Mouse (Mus musculus) activated CD4-positive, CD25-positive, alpha-beta regulatory T cell, adult 4 months (primary cell): ENCODE measurements around the gene Vwa8. TPM values are rescaled to one million over a fixed set of nuclear protein-coding genes. Genes with fewer than 3 reads are reported as not detected.

Experiments
- ATAC-seq: one replicate; pipeline ENCODE4 v1.8.0; 2017
- polyA plus RNA-seq, 2 experiments: library from polyadenylated mRNA; unstranded; fragments of 100-300 nt; shearing (Covaris generic); gene quantifications; one replicate each; pipeline ENCODE4 v1.2.1; 2017

Gene Vwa8
- polyA plus RNA-seq, 2 experiments from 2014 or later, result 7.2 to 8.4 TPM

DNA sequence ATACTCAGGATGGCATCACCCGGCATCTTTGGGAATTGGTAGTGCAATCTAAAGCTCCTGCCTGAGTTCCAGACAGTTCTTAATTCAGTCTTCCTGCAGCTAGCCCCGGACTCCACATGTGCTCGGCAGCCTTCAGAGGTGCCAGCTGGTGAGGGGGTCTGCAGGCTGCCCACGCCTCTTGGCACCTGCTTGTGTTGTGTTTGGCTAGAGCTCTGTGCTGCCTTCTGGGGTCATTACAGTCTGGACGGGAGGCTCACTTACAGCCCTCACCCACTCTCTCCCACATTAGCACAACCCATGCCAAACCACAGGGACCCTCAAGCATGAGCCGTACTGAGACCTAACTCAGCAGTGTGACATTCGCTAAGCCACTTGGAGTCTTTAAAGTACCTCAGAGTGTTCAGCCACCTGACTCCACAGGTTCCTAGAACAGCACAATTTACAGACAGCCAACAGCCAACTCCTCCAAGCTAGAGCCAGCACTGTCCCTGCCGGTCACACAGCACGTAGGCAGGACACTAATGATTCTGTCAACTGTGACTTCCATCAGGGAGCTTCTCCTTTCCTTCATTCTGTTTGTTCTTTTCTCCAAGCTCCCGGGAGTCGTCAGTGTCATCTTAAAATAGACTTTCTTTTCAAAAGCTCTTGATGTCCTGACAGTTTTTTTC lies 336.3 kb downstream of the Vwa8 start:
- no peak for ATAC-seq

DNA sequence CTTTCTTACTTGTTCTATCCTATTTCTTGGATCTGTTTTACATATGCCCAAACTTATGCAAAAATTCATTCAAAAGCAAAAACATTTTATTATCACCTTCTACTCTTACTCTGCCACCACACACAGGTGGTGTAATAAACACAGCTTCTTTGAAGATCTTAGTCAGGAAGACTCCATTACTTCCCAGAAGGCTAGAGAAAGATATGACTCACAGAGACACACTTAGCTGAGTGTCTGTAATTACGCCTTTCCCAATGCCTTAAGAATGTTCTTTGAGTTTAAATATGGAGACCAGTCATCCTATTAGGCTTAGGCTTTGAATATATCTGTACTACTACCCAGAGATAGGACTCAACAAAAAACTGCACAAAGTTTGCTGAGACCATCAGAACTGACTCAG lies 338.1 kb downstream of the Vwa8 start:
- no peak for ATAC-seq

DNA sequence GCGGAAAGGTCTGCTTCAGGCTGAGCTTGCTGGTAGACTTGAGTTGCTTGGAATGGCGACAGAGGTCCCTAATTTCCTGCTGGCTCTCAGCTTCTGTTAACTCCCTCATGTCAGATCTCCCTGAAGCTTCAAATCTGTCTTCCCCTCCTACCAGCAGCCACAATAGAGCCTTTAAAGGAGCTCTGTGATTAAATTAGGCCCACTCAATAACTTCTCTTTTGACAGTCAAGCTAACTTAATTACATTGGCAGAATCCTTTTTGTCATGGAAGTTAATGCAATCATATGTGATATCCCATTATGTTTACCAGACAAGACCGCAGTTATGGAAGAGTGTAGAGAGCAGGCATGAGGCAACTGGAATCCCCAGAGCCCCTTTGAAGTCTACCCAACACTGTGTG lies 347.9 kb downstream of the Vwa8 start:
- ATAC-seq, result no peak

DNA sequence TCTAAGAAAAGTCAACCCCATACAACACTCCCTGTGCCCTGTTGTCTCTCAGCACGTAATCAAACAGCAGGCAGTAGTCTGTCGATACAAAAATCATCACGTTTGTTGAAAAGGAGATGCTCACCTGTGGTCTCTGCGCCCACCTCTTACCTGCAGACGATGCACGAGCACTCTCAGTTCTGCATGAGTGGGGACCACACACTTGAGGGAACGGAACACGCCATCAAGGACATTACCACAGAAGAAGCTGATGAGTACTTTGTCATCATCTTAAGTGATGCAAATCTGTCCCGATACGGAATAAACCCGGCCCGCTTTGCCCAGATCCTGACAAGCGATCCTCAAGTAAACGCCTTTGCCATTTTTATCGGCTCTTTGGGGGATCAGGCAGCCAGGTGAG lies 349.2 kb downstream of the Vwa8 start:
- ATAC-seq, result no peak

DNA sequence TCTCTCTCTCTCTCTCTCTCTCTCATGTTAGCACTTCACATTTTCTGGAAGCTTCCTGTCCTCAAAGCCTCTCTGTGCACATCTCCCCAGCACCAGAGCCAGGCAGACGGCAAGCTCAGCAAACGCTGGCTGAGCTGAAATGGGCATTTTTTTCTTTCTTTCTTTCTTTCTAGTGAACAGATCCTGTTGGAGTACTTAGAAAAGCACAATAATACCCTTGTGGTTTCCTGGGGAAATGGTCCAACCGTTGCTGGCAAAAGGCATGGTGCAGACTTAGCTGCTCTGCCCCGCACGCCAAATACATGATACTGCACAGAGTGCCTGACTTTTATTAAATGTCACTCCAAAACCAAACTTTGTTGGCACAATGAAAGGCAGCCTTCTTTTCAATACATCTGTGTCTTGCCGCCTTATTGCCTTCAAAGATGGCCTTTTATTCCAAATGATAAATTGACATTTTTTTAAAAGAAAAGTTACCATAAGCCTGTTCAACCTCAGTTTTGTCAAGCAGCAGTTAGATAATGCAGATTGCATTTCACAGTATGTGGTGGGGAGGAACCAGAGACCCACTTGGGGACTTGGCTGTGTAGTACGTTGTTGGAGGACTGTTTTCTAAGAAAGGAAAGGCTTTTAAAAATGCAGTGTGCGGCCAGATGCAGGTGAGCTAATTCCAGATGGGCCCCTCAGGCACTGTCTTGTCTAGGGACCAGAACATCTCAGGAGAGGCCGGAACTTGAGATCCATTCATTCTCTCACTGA lies 351.5 kb downstream of the Vwa8 start:
- ATAC-seq, result no peak

DNA sequence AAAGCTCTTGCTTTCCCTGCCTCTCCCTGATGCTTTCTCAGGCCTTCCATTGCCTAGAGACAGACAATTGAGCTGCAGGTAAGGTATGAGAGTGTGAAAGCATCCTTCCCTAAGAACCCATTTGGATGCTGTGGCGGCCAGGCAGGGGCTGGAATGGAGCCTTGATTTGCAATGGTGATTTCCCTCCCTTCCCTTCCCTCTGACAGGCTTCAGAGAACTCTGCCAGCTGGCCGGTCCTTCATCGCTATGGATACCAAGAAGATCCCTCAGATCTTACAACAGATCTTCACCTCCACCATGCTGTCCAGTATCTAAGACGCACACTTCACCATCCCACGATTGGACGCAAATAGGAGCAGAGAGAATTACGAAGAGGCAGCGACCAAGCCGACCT lies 352.0 kb downstream of the Vwa8 start:
- no peak for ATAC-seq

DNA sequence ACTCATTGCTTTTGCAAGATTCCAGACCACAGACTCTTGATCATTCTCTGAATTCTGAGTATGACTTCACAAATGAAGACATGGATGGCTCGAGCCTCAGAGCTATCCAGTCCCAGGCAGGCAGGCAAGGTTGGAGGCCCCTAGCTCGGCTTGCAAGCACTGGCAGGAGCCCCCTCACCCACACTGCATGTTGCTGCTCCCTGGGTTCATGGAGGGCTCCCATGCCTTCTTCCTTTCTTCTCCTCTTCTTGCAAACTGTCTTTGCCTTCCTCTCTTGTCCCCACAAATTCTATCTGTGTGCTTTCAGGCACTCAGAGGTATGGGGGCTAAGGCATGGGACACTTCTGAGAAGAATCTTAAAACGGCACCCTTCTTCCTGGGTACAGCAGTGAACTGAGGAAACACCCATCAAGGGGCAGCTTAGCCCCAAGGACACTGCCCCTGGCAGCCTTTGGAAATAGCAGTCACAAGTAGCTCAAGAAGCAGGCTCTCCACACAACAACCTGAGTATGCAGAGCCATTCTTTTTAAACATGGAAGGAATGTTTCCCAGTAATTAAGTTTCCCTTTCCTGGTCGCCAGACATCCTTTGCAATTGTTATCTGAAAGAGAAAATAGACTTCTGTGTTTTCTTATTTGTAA lies 354.0 kb downstream of the Vwa8 start:
- ATAC-seq, result no peak

DNA sequence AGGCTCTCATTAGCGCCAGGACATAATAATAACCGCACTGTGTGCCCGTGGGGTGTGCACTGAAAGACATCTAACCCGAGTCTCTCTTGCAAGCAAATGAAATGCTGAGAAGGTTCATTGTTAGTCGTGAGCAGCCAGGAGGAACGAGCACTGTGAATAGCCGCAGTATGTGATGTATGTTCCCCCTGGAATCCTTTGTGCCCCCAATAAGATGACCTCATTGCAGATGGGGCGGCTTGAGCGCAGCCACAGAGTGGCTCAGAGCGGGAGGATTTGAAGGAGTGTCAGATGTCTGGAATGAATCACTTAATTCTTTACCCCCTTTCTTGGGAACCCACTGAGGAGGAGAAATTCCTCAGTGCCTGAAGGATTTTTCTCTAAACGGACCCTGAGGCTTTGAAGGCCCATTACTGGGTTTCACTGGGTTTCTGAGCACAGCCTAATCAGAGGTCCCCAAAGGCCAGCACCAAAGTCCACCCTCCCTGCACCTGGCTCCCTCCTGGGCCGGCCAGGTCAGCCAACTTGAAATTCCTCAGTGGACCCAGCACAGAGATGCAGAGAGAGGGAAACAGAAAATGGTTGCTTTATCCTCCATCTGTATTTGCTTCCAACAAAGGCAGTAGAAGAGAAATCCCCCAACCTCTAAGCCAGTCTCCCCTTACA lies 354.8 kb downstream of the Vwa8 start:
- no peak for ATAC-seq

DNA sequence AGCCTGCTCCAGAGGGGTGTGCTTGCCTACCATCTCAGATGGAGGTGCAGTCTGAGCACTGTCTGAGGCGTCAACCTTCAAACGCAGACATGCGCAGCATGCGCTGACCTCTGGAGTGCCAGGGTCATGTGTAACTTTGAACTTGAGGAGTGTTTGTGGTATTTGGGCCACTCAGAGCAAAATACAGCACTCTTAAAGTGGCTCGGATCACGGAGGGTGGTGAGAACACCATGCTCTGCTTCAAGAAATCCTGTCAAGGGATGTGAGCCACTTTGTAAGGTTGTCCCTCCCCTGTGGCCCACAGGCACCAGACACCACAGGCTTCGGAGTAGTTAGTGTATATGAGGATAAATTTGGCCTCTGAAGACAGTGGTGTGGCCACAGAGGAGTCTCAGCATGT lies 356.0 kb downstream of the Vwa8 start:
- no peak for ATAC-seq

DNA sequence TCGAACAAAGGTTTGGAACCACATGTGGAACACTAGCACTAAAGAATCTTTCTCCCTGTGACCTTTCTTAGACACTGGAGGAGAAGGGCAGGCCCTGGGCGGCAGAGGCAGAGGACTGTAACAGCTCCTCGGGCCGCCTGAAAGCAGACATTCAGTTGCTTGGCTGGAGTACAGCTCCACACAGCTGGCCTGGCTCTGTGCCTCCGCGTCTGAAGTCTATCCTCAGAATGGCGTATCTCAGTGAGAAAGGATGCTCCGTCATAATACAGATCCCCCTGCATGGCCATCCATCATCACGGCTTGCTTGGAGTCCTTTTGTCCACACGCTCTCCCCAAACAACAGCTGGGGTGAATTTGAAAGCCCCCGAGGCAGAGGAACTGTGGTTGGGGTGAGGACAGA lies 357.4 kb downstream of the Vwa8 start:
- no peak for ATAC-seq

DNA sequence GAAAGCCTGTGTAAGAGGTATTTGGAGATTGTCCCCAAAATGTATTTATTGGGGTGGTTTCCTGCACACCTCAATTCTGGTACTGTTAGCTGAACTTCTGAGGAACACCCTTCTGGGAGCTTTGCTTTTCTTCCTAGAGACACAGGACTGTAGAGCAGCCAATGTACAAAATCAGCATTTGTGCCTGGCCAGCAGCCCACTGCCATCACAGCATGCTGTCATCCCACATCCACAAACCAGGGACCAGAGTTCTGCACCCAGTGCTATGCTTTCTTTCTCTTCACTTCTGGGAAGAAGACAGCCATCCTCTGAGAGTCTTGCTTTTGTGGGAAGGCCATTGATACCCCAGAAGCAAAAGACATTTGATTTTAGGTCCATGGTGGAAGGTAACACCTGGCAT lies 359.6 kb downstream of the Vwa8 start:
- no peak for ATAC-seq

DNA sequence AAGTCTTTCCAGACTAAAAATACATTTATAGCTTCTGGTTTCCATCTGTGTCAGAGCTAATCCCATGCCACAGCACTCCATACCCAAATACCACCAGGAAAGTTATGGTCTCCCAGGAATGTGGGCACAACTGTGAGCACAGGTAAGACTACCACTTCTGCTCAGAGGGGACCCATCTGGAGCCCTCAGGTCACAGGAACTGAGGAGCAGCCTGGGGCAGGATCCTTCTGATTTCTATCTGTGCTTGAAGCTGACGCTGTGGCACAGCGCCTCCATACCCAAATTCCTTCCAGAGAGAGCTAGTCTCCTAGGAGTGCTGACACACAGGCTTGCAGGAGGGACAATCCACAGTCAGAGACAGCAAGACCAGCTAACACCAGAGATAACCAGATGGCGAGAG lies 361.0 kb downstream of the Vwa8 start:
- no peak for ATAC-seq

DNA sequence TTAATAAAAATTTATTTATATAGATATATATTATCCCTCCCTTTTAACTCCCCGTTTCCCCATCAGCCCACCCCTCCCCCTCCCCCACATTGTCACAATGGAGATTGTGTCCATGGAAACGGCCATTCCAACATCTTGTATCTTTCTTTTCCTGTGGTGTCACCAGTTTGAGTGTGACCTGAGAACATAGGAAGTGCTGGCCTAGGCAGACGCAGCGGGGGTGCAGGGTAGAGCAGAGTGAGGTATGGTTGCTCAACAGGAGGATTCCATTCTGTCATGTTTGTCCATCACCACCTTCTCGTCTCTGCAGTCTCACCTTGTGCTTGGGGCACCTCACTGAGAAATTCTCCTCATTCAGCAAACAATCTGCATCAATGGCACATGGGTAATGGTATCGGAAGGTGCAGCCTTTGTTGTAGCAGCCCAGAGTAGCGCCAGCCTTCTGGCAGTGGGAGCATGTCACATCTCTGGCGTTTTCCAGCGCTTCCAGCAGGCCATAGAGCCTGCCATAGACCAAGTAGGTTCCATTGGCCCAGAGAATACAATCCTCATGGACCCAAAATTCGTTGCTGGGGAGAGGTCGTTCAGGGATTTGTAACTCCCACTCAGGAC lies 363.6 kb downstream of the Vwa8 start:
- no peak for ATAC-seq

DNA sequence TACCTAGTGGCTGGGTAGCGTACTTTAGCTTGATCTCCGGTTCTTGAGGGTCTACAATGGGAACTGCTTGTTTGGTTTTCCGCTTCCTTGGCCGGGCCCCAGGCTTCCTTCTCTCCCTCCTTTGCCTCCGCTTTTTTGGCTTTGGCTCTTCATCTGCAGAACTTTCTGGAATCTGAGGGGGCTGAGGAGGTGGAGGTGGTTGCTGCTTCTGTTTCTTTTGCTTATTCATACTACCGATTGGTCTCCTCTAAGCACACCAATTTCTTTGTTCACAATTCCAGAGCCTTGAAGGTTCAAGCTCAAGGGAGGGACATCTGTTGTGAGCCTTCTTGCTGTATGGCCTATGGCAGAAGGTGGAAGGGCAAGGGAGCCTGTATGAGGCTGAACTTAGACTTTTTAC lies 365.3 kb downstream of the Vwa8 start:
- no peak for ATAC-seq

DNA sequence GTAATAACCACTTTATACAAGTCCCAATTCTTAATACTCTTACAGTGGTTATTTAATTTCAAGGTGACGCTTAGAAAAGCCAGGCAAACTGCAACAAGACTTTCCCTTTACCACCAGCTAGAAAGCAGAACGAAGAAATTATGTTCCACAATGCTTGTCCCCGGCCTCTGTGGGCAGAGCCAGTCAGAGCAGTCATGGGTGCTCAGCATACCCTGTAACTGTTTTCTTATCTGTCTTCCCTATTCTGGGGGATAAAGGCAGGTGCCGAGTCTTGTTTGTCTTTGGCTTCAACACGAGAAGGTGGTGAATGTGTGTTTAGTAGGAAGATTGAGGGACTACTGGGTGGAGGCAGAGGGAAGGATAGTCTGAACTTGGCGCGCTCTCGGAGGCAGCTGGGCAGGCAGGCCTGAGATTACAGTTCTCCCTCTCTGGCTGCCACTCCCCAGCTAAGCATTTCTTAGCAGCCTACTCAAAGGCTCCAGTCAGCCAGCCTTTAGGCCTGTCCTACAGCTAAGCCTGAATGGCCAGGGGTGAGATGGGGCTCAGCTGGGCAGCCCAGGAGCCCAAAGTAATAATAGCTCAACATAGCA lies 365.9 kb downstream of the Vwa8 start:
- ATAC-seq, result no peak

DNA sequence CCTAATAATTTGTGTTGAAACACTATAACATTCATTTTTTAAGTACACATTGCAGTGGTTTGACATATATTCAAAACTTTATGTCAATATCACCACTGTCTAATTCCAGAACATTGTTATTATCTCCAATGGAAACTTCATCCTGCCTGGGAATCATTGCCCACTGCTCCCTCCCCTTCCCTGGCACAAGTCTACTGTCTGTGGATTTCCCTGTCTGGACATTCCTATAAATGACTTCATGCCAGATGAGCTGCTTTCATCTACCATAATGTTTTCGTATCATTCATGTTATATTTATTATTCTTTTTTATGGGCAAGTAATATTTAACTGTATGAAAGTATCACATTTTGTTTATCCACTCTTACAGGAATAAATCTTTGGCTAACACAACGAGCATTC lies 367.5 kb downstream of the Vwa8 start:
- ATAC-seq, result no peak

DNA sequence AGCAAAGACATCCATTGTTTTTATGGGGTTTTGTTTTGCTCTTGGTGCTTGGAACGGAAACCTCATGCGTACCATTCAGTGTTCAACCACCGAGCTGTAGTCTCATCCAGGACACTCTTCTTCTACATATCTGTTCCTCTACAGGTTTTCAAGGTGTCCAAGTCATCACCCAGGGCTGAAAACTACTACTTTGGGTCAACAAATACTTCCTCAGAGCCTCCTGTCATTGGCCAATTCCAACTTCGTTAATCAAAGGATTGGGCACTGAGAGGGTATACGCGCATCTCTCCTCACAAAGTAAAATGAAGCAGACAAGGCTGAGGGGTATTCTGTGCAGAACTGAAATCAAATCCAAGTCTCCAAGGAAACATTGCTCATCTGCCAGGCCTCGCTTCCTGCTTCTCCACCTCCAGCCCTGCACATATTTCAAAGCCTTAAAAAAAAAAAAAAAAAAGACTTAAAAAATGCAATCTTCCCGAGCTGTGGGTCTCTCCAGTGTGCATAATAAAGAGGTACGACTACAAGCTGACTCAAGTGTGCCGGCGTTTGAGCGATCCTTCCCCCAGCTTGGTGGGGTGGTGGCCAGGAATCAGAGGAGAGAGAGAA lies 374.7 kb downstream of the Vwa8 start:
- no peak for ATAC-seq

DNA sequence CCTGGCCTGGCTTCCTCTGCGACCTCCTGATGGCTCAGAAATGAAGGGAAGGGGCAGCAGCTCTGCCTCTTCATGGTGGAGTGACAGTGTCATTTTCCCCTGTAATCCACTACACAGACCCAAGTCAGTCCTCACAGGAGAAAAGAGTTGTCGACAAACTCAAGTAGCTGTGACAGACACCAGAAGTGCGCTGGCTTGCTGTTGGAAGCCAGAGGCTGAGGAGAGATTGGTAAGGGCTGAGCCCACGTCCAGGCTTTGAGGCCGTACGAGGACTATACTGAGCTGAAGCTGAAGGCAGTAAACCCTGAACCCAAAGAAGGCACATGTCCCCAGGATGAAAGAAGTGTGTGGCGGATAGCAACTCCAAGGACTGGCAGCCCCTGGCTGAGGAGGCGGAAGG lies 376.6 kb downstream of the Vwa8 start:
- no peak for ATAC-seq

DNA sequence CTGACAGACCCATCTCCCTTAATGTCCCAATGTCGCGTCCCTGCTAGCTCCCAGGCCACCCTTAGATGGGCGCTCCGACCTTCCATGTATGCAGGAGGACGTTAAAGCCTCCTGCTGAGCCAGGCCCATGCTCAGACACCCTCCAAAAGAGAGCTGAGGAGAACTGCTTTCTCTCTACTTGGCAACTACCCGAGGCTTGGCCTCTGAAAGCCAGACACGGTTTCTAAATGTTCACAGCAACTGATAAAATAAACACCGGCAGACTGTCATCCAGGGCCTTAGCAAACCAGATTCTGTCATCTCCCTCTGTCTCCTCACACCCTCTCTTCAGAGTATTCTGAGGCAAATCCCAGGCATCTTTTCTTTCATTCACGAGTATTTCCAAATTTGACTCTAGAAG lies 377.2 kb downstream of the Vwa8 start:
- ATAC-seq, result no peak

DNA sequence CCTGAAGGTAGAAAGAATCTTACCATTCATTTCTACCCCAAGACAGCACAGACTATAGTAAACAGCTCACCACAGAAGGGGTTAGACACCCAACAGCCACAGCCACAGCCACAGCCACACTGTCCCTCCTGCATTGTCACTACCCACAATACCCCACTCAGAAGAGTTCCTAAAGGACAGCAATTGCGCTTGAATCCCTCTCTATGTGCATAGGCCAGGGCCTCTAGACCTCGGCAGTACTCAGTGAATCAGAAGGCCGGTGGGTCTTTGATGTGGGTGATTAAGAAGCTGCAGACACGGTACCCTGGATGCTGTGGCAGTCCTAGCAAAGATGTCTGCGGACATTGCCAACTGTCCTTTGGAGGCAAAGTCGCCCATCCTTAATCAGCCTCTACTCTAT lies 377.9 kb downstream of the Vwa8 start:
- ATAC-seq, result no peak

DNA sequence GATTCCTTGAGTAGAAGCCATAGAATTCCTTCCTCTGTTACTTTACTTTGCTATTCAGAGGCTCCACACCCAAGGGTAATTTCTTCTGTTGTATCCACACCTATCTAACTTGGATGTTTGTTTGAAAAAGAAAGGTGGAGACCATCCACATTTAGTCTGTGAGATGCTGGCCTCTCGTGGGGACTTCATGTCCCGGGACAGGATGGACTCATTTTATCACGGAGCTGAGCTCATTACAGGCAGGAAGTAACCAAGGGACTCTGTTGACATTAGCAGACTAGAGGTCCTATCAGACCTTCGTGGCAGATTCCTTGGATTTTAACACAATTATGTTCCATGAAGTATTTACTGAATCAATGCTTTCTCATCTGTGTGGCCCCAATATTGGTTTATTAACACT lies 379.1 kb downstream of the Vwa8 start:
- ATAC-seq, result no peak

DNA sequence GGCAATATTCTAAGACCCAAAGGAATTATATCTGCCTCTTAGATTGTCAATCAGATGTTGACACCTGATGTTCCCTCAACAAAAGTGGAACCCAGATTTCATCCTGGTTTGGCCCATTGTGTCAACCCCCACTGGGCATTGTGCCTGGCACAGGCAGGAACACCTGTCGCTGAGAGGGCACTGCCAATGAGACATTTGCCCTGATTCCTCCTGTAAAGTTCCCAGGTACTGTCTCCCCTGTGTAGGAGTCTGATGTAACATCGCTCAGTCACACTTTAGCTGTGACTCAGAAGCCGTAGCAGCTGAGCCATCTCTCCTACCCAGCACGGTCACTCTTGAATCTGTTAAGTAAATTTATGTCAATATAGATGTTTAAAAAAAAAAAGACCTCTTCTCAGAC lies 382.8 kb downstream of the Vwa8 start:
- ATAC-seq, result no peak
